Mouse (Mus musculus) layer of hippocampus, adult 18-20 months (tissue): Measurements from ENCODE around the gene Rab31. TPM values are rescaled to one million over a fixed set of nuclear protein-coding genes. Genes with fewer than 3 reads are reported as not detected.
"Not testable (repeated sequence)": the region's sequence is repeated elsewhere in the genome, so short reads cannot be mapped to it uniquely, and the experiment has no call there.

Source experiments
- DNase-seq, 2 experiments: peaks; one replicate each; pipeline ENCODE4 v3.0.0; 2022; ENCODE audit warnings: low spot score in 2 of 2
- total RNA-seq, 2 experiments: library from RNA; stranded (reverse); gene quantifications; 2 replicates each; pipeline ENCODE4 v1.2.3; 2021

The Rab31 gene
- total RNA-seq, 2 experiments from 2014 or later = 52.0 to 55.6 TPM

DNA sequence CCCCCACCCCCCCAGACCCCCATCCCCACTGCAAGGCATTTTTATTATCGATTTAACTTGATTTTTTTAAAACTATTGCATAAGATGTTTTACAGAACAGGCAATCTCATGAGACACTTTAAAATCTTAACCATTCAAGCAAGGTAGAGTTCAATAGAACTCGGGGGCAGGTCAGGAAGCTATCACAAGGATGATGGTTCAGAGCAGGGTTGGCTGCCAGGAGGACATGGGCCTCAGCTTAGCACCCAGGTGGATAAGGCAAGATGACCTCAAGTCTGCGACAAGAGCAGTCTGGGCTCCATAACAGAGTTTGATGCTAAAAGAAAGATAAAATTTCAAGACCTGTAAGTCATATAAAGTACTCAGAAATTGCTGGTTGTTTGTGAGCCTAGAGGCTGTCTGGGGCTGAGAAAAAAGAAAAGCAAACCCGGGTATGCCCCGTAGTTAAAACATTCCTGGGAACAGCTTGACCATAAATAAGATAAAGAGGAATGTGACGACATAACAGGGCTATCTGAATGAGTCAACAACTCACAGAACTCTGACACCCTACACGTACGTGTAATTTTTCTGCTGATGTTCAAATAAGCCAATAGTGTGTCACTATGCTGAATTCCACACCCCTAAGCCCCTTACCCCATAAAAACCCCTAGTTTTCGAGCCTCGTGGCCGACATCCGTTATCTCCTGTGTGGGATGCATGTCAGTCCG lies 143.6 kb downstream of the Rab31 start:
- not testable (repeated sequence) for DNase-seq

DNA sequence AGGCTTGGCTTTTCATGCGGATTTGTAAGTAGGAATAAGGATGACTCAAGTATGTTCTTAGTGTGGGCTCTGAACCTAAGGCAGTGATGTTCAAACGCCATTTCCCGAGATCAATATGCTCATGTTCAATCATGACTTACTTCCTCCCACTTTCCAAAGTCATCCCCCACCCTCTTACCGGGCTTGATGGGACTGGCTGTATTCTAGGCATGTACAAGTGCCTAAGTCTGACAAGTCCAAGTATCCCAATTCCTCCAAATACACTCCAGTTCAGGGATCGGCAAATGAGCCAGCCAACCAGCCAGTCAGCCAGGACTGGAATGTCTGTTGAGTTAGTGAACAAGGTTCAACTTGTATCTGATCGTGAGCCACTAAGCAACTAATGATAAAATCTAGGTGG lies 146.3 kb downstream of the Rab31 start:
- DNase-seq = no peak

DNA sequence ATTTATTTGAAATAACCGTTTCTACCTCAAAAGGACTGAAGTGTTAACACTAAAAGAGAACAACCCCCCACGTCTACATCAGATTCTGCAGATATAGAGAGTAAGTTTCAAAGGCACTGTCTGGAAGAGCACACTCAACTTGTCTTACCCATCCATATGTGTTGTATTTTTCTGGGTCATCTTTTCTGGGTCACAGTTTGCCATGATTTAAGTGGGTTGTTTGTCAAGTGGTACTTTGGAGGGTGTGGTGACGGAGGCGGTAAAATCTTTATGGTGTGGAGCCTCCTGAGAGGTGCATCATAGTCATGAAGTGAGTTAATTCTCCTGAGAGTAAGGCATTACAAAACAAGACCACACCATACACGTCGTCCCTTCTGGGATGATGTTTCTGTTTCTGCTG lies 147.0 kb downstream of the Rab31 start:
- no peak for DNase-seq

DNA sequence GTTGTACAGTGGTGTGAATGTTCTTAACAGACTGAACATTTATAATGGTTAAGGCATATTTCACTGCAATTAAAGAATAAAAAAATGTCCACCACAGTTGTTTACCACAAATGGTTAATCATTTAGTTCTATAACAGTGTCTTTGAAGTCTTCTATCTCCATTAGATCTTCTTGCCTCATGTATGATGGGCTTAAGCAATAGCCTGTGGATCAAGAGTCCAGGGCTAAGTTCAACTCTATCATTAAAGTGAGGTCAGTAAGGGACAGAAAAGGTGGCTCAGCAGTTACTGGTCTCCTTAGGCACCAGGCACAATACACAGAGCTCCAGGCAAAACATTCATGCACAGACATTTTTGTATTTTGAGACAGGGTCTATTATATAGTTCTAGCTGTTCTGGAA lies 149.4 kb downstream of the Rab31 start:
- no peak for DNase-seq

DNA sequence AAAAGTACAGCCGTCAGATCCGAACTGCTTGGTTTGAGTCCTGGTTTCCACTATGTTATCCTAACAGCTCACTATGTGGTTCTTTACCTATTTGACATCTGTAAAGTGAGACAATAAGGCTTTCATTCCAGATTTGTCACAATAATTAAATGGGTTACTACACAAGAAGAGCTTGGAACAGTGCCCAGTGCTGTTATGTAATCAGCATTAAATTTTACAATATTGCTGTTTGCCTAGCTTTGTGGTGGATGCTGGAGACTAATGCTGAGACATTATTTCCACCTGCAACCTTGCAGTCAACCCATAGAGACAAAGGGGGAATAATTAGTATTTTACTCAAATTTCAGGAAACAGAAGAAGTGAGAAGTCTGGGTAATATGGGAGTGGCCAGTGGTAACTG lies 154.1 kb downstream of the Rab31 start:
- DNase-seq = peak in 1 of 2 experiments; percentile 74

- no peak for DNase-seq
Observed at GRCm38 (mm10) chr17:65615678-65616077, 156.9 kb downstream of the Rab31 start.

DNA sequence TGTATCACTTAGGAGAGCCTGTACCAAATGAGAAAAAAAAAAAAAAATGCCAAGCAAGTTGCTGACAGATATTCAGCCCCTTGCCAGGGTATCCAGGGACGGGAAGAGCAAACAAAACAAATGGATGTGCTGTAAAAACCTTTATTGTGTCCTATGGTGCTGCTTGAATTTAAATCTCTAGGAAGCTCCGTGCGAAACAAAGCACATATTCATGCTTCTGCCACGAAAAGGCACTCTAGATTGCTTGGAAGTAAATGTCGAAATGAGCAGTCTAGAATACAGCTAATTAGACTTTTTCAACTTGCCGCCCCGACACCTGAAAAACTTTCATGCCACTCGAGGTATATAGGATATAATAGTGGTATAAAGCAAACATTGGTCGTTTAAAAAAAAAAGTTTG lies 158.1 kb downstream of the Rab31 start:
- DNase-seq = peak in 1 of 2 experiments; percentile 22

DNA sequence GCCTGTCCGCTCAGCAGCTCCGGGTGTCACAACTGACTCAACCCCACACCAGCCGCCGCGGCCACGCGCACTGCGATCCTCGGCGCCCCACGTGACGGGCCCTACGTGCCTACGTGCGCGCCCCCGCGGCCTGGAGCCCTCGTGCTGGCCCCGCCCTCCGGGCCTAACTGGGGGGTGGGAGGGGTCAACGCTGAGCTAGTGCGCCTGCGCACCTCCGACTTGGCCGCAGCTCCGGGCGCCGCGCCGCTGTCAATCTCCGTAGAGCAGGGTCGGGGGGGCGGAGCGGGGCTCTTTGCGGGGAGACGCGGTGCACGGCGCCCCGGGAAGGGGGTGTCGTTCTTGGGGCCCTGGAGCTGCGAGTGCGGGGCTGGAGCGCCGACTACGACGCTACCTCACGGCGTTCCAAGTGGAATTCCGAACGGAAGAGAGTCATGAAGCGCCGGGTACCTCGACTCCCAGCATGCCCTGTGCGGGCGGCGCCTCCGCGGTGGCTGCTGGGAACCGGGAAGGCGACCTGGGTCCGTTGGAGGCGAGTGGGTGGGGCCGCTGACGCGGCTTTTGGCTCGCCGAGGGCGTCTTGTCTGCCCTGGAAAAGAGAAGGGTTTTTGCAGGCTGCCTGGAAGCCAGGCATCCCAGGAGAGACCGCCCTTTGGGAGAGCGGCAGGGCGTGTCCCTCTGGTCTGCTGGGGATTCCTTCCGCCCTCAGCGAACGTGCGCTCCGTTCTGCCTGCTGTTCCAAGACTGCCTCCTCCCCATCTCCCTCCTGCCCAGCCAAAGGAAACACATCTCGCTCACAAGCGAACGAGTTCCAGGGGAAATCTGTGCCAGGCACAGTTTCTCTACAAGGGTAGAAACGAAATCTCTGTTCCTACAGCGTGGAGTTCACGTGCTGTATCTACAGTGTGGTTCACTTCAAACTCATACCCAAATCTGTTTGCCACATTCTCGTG lies 158.8 kb downstream of the Rab31 start, which contains the start of gene Vapa:
Gene Vapa (minus strand): TSS at position 93 of the 950 bp plus-strand sequence.
- DNase-seq = peak; percentile 97 to 99

DNA sequence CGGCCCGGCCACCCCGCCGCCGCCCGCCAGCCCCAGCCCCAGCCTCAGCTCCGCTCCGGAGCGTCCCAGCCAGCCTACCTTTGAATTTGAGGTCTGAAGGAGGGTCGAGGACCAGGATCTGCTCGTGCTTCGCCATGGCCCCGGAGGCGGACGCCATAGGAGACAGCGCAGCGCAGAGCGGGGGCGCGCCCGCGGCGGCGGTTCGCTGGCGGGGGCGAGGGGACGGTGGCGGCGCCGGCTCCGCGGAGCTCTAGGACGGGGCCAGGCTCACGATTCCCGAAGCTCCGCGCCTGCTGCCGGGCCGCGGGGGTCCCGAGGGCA lies 159.4 kb downstream of the Rab31 start:
- DNase-seq = no peak

GRCm38 (mm10) chr17:65612391-65613141 lies 160.0 kb downstream of the Rab31 start:
- peak; percentile 23 to 26 for DNase-seq

- no peak for DNase-seq
Observed at GRCm38 (mm10) chr17:65611721-65612120, 160.8 kb downstream of the Rab31 start.

DNA sequence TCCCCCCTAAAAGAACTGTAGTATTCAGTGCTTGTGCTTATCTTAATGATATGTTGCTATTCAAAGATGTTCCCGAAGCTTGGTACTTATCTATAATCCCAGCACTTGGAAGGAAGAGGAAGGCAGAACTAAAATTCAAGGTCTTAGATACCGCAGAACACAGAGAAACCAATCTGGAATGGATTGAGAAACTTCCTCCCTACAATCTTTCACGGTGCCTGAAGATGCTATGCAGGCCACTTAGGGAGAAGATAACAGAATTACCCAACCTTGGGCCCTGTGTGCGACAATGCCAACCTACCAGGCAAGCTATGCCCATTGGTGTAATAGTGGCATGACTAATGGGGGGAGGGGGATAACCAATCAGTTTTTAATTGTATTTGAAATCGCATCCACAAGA lies 163.8 kb downstream of the Rab31 start:
- DNase-seq = no peak

DNA sequence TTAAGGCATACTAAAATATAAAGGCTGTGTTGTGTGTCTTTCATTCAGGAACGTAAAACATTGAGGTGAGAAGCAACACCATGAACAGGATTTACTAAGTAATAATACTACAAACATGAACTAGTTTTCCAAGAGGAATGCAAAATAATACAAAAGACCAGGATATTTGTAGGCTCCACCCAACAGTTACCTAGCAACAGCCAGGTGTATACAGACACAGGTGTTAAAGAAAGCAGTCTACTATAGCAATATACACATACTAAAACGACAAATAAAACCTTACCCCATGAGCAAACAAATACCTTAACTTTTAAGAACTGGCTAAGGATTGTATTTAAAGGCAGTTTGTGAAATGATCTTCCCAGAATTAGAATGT lies 164.3 kb downstream of the Rab31 start:
- DNase-seq = no peak

DNA sequence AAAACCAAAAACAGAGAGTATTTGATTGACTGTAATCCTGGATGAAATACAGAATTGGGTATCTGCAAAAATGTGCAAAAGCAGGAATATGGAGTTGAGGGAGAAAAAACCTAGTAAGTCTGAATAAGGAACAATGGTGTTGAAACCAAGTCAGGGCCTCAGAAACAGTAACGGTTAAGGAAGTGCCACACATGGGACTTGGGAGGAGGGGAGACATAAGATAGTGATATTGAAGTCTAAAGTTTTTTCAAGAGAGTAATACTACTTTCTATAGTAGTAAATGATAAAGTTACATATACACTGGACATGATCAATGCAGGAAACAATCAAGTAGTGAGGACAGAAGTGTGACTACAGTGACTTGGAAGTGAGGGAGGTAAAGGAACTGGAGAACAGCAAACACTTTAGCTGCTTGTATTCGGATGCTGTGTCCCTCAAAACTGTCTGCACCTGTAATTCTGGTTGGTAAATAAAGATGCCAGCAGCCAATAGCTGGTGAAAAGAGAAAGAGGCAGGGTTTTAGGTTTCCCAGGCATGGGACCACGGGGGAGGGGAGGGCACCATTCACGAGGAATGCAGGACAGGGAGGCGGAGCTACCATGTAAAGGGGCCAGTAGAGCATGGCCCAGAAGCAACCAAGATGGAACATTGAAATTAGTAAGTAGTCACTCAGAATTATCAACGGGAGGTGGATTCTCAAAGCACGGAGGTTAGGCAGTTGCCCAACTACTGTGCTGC lies 164.8 kb downstream of the Rab31 start:
- no peak for DNase-seq

- DNase-seq = no peak
Observed at GRCm38 (mm10) chr17:65606014-65606413, 166.5 kb downstream of the Rab31 start.

DNA sequence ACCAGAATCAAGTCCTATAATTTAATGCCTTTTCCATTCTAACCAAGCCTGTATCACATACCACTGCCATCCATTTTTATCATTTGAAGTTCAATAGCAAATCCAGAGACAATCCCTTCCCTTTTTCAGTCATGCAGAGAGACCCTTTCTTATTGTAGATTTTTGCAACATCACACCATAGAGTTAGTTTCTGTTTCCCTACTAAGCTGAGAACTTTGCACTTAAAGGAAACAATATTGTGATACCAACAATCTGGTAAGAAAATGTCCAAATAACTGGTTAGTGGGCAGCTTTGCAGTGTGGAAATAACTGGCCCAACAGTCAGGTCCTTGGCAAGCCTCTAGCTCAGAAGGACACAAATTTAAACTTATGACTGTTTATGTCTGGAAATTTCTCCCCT lies 167.7 kb downstream of the Rab31 start:
- no peak for DNase-seq

GRCm38 (mm10) chr17:65604315-65604714 lies 168.2 kb downstream of the Rab31 start:
- DNase-seq = no peak
